Mouse (Mus musculus) adrenal gland, postnatal 4 days (tissue): ENCODE results near the gene Ccdc69. TPM values are rescaled to one million over a fixed set of nuclear protein-coding genes. Genes with fewer than 3 reads are reported as not detected.
A peak's percentile ranks its signal among the peaks of the same experiment; 100 is the strongest.
"Not testable (repeated sequence)": the region's sequence is repeated elsewhere in the genome, so short reads cannot be mapped to it uniquely, and the experiment has no call there.

Experiments
- DNase-seq, 2 experiments: peaks; one replicate each; pipeline ENCODE4 v3.0.0; 2021 to 2022; ENCODE audit warnings: low spot score in 2 of 2, mixed read lengths in 2 of 2
- long read RNA-seq, 2 experiments: library from polyadenylated mRNA; stranded (forward); transcript quantifications; one replicate each; pipeline ENCODE4 v2.0.0; 2021
- total RNA-seq, 2 experiments: library from RNA; stranded (reverse); gene quantifications; 2 replicates each; pipeline ENCODE4 v1.2.3; 2021

The Ccdc69 gene
- total RNA-seq: 1 to 10 TPM; 4.9 to 5.0 TPM
- long read RNA-seq, experiment 1, partial matches to known transcripts: 0 of 2 reads
- long read RNA-seq, experiment 1, other reads (novel, unspliced or antisense): 0 of 2 reads
- long read RNA-seq, experiment 2, partial matches to known transcripts: 0 of 6 reads
- long read RNA-seq, experiment 2, other reads (novel, unspliced or antisense): 2 of 6 reads

DNA sequence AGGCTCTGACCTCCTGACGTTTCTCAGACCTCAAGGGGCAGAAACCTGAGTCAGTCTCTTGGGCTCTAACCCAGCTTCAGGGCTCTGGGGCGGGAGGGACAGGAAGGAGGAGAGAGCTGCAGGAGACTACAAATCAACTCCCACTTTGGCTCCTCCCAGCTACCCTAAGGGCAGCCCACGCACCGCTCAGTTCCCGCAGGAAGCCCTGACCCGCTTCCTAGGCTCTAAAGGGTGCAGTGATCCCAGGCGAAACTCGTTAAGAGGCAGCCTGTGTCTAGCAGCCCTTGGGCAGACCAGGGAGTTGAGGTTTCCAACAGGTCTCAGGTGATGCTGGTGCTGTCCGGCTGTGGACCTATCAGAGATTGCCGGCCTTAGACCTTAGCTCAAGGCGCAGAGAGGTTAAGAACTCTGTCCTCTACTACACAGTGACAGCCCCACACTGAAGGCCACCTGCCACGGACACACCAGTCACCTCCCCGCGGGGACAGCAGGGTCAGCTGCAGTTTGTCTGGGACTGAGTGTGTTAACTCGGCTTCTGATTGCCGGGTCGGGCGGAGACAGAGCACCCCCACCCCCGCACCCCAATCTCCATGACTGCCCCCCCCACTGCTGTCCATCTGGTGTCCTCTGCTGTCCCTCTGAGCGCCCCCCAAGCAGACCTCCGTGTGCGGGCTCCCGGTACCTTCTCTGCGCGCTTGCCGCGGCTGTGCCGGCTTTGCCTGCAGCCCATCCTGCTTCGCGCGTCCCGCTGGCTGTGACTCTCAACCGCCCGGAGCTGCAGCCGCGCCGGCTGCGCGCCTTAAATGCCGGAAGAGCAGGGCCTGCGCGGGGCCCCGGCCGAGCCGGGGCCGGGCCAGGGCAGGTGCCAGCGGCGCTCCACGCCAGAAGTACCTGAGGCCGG lies at the start of gene Ccdc69:
Ccdc69 (minus strand) TSS at position 801 of the 901 bp plus-strand sequence.
- DNase-seq: peak in 1 of 2 experiments; percentile 28

DNA sequence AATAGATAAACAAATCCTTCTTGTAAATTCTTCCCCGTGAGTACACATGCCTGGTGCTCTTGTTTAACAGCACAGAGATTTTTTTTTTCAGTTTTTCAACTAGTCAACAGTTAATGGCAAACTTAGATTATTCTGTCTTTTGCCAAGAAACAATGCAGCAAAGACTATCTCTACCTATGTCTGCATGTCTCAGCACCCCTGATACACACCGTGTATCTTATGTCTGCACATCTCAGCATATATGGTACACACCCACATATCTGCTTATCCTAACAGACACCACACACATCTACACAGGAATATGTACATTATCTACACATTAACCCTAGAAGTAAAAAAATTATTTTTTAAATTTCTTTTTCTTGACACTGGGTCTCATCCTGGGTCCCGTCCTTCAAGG lies 48.7 kb upstream of the Ccdc69 start:
- DNase-seq: no peak

DNA sequence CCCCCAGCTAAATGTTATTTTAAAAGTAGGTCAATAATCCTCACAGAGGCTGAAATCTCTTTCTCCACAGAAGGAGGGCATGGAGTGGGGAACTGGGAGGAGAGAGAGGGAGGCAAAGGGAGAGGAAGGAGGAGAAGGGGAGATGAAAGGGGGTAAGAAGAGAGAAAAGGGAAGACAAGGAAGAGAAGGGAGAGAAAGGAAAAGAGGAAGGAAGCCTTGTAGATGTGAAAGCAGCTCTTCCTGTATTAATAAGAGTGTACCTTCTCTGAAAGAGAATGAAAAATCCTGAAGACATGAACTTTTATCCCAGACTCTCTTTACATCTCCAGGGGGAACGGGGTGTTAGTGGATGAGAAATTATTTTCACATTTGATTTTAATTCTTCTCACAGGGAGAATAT lies 43.5 kb upstream of the Ccdc69 start:
- no peak for DNase-seq

DNA sequence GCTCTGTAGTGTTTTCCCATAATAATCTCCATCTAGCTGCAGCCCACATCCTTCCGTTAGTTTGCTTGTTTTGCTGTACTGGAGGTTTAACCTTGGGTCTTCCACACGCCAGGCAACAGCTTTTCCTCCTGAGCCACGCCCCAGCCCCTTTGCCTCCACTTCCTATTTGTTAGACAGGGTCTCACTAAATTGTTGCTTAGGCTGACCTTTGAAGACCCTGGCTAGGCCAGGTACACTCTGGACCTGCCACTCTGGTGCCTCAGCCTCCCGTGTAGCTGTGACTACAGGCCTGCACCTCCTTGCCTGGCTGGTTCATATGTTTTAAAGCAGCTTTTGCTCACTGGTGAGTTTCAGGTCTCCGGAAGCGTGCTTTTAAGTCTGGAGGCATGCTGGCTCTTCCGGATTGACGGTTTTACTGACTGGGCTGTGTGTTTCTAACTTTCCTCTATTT lies 42.9 kb upstream of the Ccdc69 start:
- no peak for DNase-seq

DNA sequence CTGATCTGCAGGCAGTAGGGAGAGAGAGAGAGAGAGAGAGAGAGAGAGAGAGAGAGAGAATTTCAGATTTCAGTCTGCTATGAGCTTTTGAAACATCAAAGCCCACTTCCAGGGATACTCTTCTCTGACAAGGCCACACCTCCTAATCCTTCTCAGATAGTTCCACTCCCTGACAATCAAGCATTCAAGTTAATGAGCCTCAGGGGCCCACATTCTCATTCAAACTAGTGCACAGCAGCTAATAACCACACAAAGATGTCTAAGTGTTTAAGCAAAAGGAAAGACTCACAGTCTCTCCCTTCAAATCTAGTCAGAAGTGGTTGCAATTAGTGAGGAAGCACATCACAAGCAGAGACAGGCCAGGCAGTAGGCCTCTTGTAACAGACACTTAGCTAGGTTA lies 42.3 kb upstream of the Ccdc69 start:
- DNase-seq: no peak

DNA sequence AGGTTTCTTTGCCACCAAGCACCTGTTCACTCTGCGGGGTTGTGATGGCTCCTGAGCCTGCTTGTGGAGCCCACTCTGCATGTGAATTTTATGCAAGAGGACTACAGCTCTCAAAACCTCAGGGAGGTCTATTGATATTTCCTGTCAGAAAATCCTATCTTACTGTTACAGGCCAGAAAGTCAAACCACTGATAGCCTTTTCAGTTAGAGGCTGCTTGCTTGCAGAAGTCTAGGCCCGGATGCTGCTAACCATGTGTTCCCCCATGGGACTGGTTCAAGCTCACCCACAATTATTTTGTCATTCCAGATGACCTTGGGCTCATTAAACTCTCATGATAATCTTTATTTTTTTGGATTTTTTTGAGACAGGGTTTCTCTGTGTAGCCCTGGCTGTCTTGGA lies 39.1 kb upstream of the Ccdc69 start:
- DNase-seq: no peak

DNA sequence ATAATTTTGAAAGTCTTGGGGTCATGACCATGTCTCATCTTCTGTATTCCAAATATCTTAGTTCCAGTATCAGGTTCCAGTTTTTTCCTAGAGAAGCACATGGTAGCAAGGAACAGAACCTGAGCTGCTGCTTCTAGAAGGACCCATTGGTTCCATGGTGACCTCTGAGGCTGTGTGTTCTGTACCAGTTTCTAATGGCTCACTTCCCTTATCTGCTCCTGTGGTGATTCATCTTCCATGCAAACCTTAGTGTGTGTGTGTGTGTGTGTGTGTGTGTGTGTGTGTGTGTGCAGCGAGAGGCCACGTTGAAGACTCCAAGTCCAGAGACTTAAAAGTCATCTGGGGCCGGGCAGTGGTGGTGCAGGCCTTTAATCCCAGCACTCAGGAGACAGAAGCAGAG lies 38.1 kb upstream of the Ccdc69 start:
- no peak for DNase-seq

DNA sequence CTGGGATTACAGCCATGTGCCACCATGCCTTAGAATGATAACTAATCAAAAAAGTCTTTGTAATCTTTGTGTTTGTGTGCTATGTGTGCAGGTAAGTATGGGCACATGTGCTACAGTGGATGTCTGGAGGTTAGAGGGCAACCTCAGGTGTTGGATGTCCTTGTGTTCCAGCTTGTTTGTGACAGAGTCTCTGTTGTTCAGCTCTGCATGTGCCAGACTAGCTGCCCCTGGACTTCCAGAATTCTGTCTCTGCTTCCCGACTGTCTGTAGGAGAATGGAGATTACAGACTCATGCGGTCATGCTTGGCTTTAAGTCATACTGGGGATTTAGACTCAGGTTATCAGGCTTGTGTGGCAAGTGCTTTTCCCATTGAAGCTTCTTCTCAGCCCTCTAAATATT lies 36.4 kb upstream of the Ccdc69 start:
- no peak for DNase-seq

DNA sequence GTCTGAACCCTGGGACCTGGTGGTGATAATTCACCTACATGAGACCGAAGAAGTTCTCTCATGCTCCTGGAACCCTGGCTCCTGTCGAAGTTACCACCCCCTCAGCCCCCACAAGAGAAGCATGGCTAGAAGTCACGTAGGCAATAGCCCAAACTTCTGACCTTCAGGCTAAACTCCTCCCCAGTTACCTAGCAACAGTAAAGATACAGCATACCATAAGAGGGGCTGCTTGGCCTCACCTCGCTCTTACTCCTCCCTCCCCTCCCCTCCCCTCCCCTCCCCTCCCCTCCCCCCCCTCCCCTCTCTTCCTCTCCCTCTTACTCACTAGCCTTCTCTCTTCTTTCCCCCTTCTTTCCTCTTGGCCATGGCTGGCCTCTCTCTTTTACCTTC lies 35.9 kb upstream of the Ccdc69 start:
- DNase-seq: not testable (repeated sequence)

DNA sequence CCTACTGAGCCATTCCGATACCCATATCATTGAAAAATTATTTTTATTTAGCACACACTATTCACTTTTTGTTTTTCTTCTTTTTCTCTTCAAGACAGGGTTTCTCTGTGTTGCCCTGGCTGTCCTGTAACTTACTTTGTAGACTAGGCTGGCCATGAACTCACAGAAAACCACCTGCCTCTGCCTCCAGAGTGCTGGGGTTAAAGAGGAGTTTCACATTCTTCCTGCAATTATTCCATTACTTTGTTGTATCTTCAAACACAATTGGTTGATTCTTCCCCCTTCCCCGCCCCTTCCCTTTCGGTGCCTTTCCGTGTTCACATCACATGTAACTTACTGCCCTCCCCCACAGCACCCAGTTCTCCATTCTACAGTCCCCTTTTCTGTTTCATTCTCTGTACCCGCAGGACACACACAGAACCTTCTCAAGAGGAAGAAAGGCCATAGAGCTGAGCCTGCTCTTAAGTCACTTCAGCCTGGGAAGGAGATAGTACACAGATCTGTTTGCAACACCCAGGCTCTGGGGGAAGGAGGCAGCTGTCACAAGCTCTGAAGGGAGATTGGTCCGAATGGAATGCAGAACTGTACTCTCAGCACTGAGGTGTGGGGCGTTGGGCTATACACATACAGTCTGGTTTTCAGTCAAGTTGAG lies 35.4 kb upstream of the Ccdc69 start:
- no peak for DNase-seq

DNA sequence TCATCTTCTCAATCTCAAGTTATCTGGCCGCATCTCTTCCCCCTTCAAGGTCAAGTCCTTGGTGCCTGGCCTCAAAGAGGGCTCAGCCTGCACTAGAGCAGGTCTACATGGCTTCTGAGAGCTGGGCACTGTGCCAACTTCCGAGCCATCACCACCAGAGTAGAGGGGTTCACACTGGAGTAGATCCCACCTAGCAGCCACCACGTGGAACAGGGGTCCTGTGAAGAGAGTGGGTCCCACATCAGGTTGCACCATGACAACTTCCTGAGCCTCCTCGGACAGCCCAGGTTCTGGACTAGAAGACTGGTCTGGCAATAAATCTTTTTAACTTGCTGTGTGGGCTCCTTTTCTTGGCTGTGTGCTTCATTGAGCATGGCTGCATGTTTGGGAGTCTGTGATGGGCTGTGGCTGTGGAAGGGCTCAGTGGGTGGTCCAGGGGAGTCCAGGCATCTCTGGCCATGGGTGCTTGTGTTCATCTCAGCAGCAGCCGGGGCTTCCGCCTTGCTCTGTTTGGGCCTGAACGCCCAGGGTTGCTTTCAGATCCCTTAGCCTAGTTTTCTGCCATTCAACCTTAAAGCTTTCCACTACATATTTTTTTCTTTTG lies 32.7 kb upstream of the Ccdc69 start:
- DNase-seq: no peak

DNA sequence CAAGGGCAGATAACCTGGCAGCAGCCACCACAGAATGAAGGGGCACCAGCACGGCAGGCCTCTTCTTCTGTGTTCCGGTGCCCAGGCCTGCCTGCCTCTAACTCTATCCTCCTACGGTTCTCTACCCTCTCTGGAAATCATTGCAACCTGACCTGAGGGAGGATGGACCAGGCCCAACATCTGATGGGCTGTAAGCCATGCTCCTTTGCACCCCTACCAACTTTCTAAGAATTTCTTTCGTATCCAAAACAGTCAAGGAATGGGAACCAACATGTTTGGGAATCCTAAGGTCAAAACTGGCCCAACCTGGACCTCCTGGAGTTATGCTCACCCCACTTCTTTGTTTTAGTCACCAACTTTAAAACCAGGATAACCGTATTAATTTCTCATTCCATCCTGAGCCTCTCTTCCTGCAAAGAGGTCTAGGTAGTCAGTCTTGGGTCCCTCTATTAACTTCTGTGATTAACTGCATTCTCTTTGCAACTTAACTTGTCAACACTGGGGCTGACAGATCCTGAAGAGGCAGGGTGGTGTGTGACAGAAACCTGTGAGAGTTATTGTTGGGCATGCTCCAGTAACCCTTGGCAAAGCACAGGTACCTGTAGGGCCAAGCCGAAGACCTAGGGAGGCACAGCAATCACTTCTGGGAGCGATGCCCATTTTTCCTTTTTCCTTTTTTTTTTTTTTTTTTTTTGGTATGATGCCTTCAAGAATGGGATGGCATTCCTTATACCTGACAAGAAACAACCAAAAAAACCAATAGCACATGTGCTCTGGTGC lies 31.8 kb upstream of the Ccdc69 start:
- no peak for DNase-seq

DNA sequence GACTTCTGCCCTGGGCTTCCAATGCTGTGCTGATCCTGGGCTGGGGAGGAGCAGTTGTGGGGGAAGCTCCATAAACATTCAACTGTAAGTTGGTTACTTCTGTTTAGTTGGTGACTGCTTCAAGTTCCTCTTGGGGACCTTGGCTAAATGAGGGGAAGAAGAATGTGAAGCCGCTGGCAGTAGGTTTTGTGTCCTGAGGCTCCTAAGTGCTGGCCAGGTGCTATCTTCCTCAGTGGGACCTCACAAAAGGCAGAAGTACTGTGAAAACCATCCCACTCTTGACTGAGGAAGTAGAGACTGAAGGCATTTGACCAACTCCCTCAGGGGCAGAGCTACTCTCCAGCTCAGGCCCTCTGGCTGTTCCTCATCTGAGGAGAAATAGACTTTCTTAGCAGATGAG lies 28.7 kb upstream of the Ccdc69 start:
- no peak for DNase-seq

DNA sequence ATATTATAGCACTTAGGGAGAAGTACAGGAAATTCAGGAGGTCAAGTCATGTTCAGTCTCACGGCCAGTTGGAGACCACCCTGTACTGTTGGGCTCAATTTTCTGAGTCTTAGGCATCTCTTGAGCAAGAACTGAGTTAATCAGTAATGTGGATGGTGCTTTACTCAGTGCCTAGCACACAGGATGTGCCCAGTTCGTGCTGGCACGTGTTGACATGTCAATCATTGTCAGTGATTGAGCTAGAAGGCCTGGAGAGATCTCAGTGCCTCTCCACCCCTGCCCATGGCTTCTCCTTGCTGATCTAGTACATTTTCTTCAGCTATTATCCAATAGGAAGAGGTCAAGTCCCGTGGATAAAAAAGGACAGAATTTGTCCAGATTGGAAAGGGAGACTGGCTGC lies 27.5 kb upstream of the Ccdc69 start:
- no peak for DNase-seq

DNA sequence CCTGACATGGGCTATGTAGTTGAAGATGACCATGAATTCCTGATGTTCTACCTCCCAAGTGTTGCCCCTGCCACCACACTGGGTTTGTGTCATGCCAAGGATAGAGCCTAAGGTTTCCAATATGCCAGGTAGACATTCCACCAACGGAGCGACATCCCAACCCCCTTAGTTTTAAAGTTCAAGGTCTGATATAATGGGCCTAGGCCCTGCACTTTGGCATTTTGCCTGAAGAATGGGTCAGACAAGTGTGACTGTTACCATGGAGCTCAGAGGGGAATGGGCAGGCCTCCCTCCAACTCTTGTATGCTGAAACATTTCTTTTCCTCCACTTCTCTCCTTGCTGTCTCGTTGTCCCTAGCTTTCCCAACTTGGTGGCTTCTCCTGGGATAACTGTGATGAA lies 25.3 kb upstream of the Ccdc69 start:
- no peak for DNase-seq

DNA sequence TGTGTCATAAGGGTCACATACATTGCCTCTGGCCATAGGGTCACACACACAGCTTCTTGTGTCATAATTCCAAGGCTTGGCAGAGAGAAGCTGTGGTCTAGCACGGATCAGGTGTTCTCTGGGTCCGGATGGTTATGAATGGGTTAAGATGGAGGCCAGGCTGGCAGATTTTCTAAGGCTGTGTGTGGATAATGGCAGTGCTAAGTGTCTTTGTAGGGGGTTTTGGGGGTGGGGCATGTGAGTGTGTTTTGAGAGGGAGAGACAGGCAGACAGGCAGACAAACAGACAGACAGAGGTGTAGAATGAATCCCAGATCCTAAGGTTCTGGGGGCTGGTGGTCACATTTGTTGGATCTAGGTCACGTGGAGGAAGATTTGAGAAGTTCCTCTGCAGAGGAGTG lies 24.1 kb upstream of the Ccdc69 start:
- DNase-seq: no peak

DNA sequence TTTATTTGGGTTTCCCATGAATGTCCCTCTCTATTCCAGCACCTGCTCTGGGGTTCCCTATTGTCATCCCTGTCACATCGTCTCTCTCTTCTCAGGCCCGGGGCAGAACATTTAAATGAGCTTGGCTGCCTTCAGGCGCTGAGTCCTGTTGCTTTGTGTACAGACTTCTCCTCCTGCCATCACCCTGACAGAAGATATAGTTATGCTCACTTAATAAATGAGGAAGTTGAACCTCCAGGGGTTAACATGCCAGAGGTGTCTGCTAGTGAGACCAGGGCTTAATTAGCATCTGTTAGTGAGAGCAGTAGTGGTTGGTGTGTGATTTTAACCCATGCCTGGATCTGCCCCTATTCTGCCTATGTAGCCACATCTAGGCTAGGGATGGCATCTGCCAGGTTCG lies 21.9 kb upstream of the Ccdc69 start:
- no peak for DNase-seq

DNA sequence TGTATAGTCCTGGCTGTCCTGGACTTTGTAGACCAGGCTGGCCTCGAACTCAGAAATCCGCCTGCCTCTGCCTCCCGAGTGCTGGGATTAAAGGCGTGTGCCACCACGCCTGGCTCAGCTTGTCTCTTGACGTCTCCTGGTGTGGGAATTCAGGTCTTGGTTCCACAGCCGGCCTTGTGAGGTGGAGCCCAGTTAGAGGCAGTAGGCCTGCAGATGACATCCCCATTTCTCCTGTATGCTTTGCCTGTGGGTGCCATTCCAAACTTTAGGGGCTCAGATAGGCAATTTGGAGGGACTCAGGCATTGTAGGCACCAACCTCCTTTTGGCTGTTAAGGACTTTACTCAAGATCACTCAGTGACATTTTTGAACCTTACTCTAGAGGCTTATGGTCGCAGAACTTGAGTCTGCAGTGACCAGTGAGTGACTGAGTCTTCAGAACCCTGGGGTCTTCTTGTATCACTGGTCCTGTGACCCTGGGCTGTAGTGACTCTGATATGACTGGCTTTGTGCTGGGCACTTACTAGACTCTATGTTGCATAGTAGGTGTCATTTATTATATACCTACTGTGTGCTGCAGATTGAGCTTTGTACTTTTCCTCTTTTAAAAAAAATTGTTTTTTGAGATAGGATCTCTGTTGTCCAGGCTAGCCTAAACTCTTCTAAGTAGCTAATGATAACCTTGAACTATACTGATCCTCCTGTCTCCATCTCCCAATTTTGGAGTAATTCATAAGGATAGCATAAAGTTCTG lies 21.3 kb upstream of the Ccdc69 start:
- no peak for DNase-seq

DNA sequence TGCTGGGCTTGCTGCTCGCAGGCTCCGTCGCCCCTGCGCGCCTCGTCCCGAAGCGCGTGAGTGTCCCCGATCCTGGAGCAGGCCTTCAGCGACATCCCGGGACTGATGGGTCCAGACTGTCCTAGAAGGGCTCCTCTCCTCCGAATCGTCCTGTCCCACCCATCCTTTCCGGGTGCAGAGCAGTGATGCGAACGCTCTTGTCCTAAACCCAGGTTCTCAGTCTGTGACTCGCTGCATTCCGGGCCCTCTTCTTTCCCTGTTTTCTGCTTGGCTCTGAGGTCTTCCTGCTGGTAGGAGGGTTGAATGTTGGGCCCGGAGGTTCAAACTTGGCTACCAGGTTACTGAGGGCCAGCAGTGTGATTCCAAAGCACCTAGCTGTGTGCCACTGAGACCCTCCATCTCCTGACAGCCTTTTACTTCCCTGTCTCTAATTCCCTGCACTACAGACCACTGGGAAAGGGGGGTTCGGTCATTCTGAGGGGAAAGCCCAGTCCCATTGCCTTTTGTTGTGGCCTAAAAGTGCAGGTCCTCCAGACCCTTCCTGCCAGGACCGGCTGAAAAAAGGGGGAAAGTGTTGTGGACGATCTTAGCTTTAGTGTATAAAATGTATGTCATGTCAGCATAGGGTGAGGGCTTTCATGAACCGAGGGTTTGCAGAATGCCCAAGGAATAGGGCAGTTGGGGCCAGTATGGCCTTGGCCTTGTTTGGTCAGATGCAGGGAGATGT lies 20.4 kb upstream of the Ccdc69 start:
- DNase-seq: no peak
